Mouse (Mus musculus) lung, postnatal 0 days (tissue): ENCODE measurements around the gene Slc41a2.

ENCODE experiments used
- CTCF ChIP-seq: IDR thresholded peaks from 2 replicates; pipeline ENCODE4 v1.5.1; 2016; ENCODE audit warnings: antibody characterized with exemption, mild to moderate bottlenecking
- EP300 ChIP-seq: IDR thresholded peaks from 2 replicates; pipeline ENCODE4 v1.6.1; 2016; ENCODE audit warnings: antibody characterized with exemption, mild to moderate bottlenecking, control low read depth

GRCm38 (mm10) chr10:83251377-83251776, 86.3 kb downstream of the Slc41a2 start:
- TF ChIP-seq CTCF, result peak; percentile 64
- TF ChIP-seq EP300, result no peak
